Mouse (Mus musculus) testis, adult 2 months (tissue): ENCODE measurements around the gene Wdr25.

ENCODE experiments used
- CTCF ChIP-seq: fragments of 200-500 bp; IDR thresholded peaks from 2 replicates; pipeline ENCODE4 v1.5.1; 2012; ENCODE audit warnings: low read depth, mild to moderate bottlenecking, inconsistent platforms, low read length, moderate library complexity; ENCODE audit not compliant: control insufficient read depth, insufficient read depth, insufficient replicate concordance
- POLR2A ChIP-seq: fragments of 200-500 bp; IDR thresholded peaks from 2 replicates; pipeline ENCODE4 v1.6.1; 2012; ENCODE audit warnings: low read depth, mild to moderate bottlenecking, inconsistent platforms, low read length, moderate library complexity; ENCODE audit not compliant: control insufficient read depth

DNA sequence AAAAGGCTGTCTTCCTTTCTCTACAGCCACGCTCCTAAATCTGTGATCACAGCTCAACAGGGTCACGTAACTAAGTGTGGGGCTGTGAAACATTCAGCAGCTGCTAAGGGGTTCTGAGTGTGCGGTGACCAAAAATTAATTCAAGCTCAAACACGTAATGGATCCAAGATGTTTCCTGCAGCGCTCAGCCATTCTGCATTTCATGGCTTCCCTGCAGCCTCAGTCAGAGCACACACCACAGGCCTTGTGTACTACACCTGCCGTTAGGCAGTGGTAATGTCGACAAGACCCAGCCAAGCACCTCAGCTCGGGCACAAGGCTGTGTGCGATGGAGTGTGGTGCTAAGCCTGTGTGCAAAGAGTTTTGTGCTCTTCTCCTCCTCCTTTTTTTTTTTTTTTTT is 94.0 kb downstream of the Wdr25 start:
- TF ChIP-seq CTCF (no peak), POLR2A (no peak)
